Mouse (Mus musculus) liver, embryonic 14.5 days (tissue): ENCODE measurements at regions not wholly inside any gene's neighbourhood (a gene's known extent, or its start where the extent isn't known, plus 50 kb on each side); places are given as distances from the start of the nearest gene placed in this dataset.
A peak's percentile ranks its signal among the peaks of the same experiment; 100 is the strongest.

Experiments
- ATAC-seq: fragments of 200-750 bp; cut with Nextera tagmentation; 2 replicates; pipeline ENCODE4 v1.8.0; 2017; ENCODE audit warnings: moderate number of reproducible peaks, mild to moderate bottlenecking, moderate library complexity; ENCODE audit not compliant: insufficient read depth
- DNase-seq, 3 experiments: peaks; one replicate each; pipeline ENCODE4 v3.0.0-alpha.2; 2012 to 2013; ENCODE audit warnings: low read depth in 3 of 3, low spot score in 3 of 3
- H3K27ac ChIP-seq: fragments of 300-500 bp; sonication (generic); 2 replicates; pipeline ENCODE4 v1.5.1; 2014; ENCODE audit warnings: moderate library complexity, mild to moderate bottlenecking, control low read depth, inconsistent platforms
- H3K27me3 ChIP-seq: fragments of 300-500 bp; sonication (generic); 2 replicates; pipeline ENCODE4 v1.6.1; 2014; ENCODE audit warnings: mild to moderate bottlenecking, low read length, moderate library complexity; ENCODE audit not compliant: control insufficient read depth, insufficient read depth
- H3K36me3 ChIP-seq: fragments of 300-500 bp; sonication (generic); replicated peaks from 2 replicates; pipeline ENCODE4 v1.6.1; 2014; ENCODE audit warnings: low read depth; ENCODE audit not compliant: control insufficient read depth, insufficient read depth
- H3K4me1 ChIP-seq, 2 experiments: fragments of 200-500 bp in 1 of 2; fragments of 300-500 bp in 1 of 2; sonication (generic) in 1 of 2; replicated peaks; 2 replicates each; pipeline ENCODE4 v1.6.1; 2012 to 2014; ENCODE audit warnings: antibody characterized with exemption in 1 of 2, inconsistent platforms in 1 of 2, low read length in 1 of 2; ENCODE audit not compliant: control insufficient read depth in 2 of 2, insufficient read depth in 2 of 2
- H3K4me2 ChIP-seq: fragments of 300-500 bp; sonication (generic); 2 replicates; pipeline ENCODE4 v1.6.1; 2014; ENCODE audit warnings: low read depth, mild to moderate bottlenecking, control low read depth, moderate library complexity
- H3K4me3 ChIP-seq, 2 experiments: fragments of 200-500 bp in 1 of 2; fragments of 300-500 bp in 1 of 2; sonication (generic) in 1 of 2; 2 replicates each; pipeline ENCODE4 v1.5.1; 2012 to 2014; ENCODE audit warnings: low read depth in 2 of 2, low read length in 2 of 2, mild to moderate bottlenecking in 2 of 2, control low read depth in 1 of 2, inconsistent platforms in 1 of 2, moderate library complexity in 1 of 2; ENCODE audit not compliant: insufficient read depth in 1 of 2
- H3K9ac ChIP-seq: fragments of 300-500 bp; sonication (generic); replicated peaks from 2 replicates; pipeline ENCODE4 v1.6.1; 2014; ENCODE audit warnings: mild to moderate bottlenecking, control low read depth, moderate library complexity
- H3K9me3 ChIP-seq: fragments of 300-500 bp; sonication (generic); 2 replicates; pipeline ENCODE4 v1.6.1; 2016; ENCODE audit warnings: low read length, mixed read lengths; ENCODE audit not compliant: control insufficient read depth
- CTCF ChIP-seq: IDR thresholded peaks from 2 replicates; pipeline ENCODE4 v1.5.1; 2016; ENCODE audit warnings: antibody characterized with exemption, low read depth, control low read depth
- EP300 ChIP-seq: IDR thresholded peaks from 2 replicates; pipeline ENCODE4 v1.6.1; 2016; ENCODE audit warnings: antibody characterized with exemption, low read depth
- WGBS: fragments of 180-500 bp; shearing (Covaris S2); extraction: QIAGEN DNeasy Blood & Tissue Kit; methylation state at CpG from one replicate; pipeline ENCODE4 v1.1.7; 2014; ENCODE audit not compliant: insufficient replicate concordance; 5-methylcytosine and 5-hydroxymethylcytosine counted together

DNA sequence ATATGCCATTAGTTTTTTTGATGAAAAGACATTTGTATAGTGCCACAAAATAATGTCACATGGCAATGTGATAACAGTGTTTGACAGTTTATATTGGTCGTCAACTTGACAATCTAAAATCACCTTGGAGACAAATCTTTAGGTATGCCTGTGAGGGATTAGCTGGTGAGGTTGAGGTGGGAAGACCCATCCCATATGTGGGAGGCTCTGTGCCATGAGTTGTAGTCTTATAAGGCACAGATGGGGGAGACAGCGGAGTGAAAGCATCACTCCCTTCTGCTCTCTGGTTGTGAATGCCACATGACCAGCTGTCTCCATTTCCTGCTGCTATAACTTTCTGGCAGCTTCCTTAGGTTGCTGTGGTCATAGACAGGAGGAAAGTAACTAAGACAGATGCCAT lies 242.4 kb upstream of the Ccdc54 start:
- Histone ChIP-seq H3K4me3 (no peak overlapping the region), H3K9me3 (no peaks in the 10 kb centered on the region), H3K36me3 (no peaks in the 10 kb centered on the region), H3K4me1 (no peaks in the 10 kb centered on the region), H3K9ac (no peak overlapping the region), H3K27me3 (no peaks in the 10 kb centered on the region), H3K27ac (no peak overlapping the region), H3K4me2 (no peak overlapping the region)
- TF ChIP-seq EP300, result no peak
- TF ChIP-seq CTCF, result no peak
- ATAC-seq (no peak), DNase-seq (no peak)
- WGBS, result 73% methylated on average over 2 of the region's 2 CpGs

- H3K4me1 ChIP-seq, result no peaks in the 10 kb centered on the region
- H3K4me3 ChIP-seq, result no peak overlapping the region
- H3K27ac ChIP-seq, result no peak overlapping the region
- H3K4me2 ChIP-seq, result no peak overlapping the region
- DNase-seq, result no peak
- TF ChIP-seq CTCF, result no peak
- no peak for TF ChIP-seq EP300
- no peak overlapping the region for H3K9ac ChIP-seq
- WGBS, result 51% methylated on average over 7 of the region's 7 CpGs
- H3K9me3 ChIP-seq, result no peaks in the 10 kb centered on the region
- ATAC-seq, result no peak
- H3K36me3 ChIP-seq, result no peaks in the 10 kb centered on the region
- H3K27me3 ChIP-seq, result no peaks in the 10 kb centered on the region
These were observed 231.4 kb upstream of the Ccdc54 start for GRCm38 (mm10) chr16:50822352-50822751.

GRCm38 (mm10) chr16:50814626-50815025 lies 223.7 kb upstream of the Ccdc54 start:
- no peak overlapping the region for H3K9ac ChIP-seq
- TF ChIP-seq CTCF (no peak), EP300 (no peak)
- ATAC-seq (no peak), DNase-seq (no peak)
- H3K27me3 ChIP-seq, result no peaks in the 10 kb centered on the region
- no peaks in the 10 kb centered on the region for H3K9me3 ChIP-seq
- H3K36me3 ChIP-seq, result no peaks in the 10 kb centered on the region
- no peak overlapping the region for H3K27ac ChIP-seq
- WGBS, result 55% methylated on average over 4 of the region's 4 CpGs
- H3K4me2 ChIP-seq, result no peak overlapping the region
- H3K4me1 ChIP-seq, result no peaks in the 10 kb centered on the region
- H3K4me3 ChIP-seq, result no peak overlapping the region

DNA sequence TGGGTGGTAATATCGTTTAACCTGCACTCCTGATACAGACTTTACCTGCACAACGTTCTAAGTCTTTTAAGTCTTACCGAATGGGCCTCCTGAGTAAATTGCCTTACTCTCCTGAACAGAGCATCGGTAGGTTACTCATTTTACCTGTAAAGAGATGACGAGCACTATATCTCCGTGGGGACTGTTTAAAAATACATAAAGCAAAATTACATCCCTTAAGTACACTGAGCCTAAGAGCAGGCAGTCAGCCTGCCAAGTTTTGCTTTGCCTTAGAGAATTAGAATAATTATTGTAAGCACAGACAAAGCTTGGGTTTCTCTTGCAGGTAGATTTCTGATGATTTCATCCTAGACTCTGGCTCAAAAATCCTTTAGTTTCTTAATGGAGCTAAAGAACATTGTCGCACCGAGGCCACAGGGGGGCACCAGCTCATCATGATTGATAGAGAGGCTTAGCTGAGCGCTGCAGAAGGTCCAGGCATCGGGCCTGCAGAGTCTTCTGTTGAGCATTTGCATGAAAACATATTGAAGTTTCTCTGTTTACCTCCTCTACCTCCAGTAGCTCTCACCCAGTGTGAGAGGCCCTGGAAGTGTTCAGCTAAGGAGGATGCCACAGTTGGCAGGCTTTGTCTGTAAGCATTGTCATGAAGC lies 208.3 kb upstream of the Ccdc54 start:
- TF ChIP-seq EP300 (no peak), CTCF (peak; percentile 33)
- H3K9me3 ChIP-seq, result no peaks in the 10 kb centered on the region
- H3K4me3 ChIP-seq, result no peak overlapping the region
- H3K27ac ChIP-seq, result no peak overlapping the region
- H3K27me3 ChIP-seq, result no peaks in the 10 kb centered on the region
- WGBS, result 41% methylated on average over 10 of the region's 10 CpGs
- ATAC-seq, result no peak
- H3K4me2 ChIP-seq, result no peak overlapping the region
- no peak overlapping the region for H3K9ac ChIP-seq
- no peaks in the 10 kb centered on the region for H3K36me3 ChIP-seq
- DNase-seq, result no peak
- H3K4me1 ChIP-seq, result no peaks in the 10 kb centered on the region

DNA sequence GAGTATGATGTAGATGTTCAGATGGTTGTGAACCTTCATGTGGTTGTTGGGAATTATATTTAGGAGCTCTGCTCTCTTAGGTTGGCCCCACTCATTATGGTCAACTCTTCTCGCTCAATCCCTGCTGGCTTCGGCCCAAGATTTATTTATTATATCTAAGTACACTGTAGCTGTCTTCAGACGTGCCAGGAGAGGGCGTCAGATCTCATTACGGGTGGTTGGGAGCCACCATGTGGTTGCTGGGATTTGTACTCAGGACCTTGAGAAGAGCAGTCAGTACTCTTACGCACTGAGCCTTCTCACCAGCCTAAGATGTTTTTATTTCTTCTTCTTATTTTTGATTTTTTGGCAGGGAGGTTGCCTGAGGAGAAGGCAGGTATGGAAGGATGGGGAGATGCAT lies 207.1 kb upstream of the Ccdc54 start:
- WGBS, result 57% methylated on average over 6 of the region's 6 CpGs
- DNase-seq, result no peak
- no peak overlapping the region for H3K4me2 ChIP-seq
- no peaks in the 10 kb centered on the region for H3K27me3 ChIP-seq
- TF ChIP-seq EP300, result no peak
- no peaks in the 10 kb centered on the region for H3K36me3 ChIP-seq
- H3K27ac ChIP-seq, result no peak overlapping the region
- H3K9ac ChIP-seq, result no peak overlapping the region
- no peaks in the 10 kb centered on the region for H3K4me1 ChIP-seq
- no peak overlapping the region for H3K4me3 ChIP-seq
- no peaks in the 10 kb centered on the region for H3K9me3 ChIP-seq
- no peak for ATAC-seq
